Mouse (Mus musculus) hindbrain, embryonic 10.5 days (tissue): ENCODE data around the gene Sirt2. TPM values are rescaled to one million over a fixed set of nuclear protein-coding genes. Genes with fewer than 3 reads are reported as not detected.
A peak's percentile ranks its signal among the peaks of the same experiment; 100 is the strongest.

Experiments used
- DNase-seq: peaks from one replicate; pipeline ENCODE4 v3.0.0-alpha.2; 2017; ENCODE audit warnings: low spot score
- H3K27ac ChIP-seq: fragments of 300-500 bp; sonication (generic); 2 replicates; pipeline ENCODE4 v1.5.1; 2016; ENCODE audit warnings: mild to moderate bottlenecking, moderate library complexity
- H3K27me3 ChIP-seq: fragments of 300-500 bp; sonication (generic); 2 replicates; pipeline ENCODE4 v1.6.1; 2016; ENCODE audit warnings: mild to moderate bottlenecking; ENCODE audit not compliant: poor library complexity, insufficient read depth, severe bottlenecking
- H3K36me3 ChIP-seq: fragments of 300-500 bp; sonication (generic); 2 replicates; pipeline ENCODE4 v1.6.1; 2016; ENCODE audit warnings: mild to moderate bottlenecking, moderate library complexity
- H3K4me1 ChIP-seq: fragments of 300-500 bp; sonication (generic); replicated peaks from 2 replicates; pipeline ENCODE4 v1.6.1; 2016; ENCODE audit warnings: mild to moderate bottlenecking
- H3K4me3 ChIP-seq: fragments of 300-500 bp; sonication (generic); 2 replicates; pipeline ENCODE4 v1.5.1; 2016; ENCODE audit warnings: mild to moderate bottlenecking, moderate library complexity
- H3K9me3 ChIP-seq: fragments of 300-500 bp; sonication (generic); 2 replicates; pipeline ENCODE4 v1.6.1; 2016; ENCODE audit warnings: mild to moderate bottlenecking, moderate library complexity
- WGBS: fragments of 180-500 bp; shearing (Covaris S2); methylation state at CpG from one replicate; pipeline ENCODE4 v1.1.7; 2016; 5-methylcytosine and 5-hydroxymethylcytosine counted together
- polyA plus RNA-seq: library from polyadenylated mRNA; unstranded; fragments of >200 nt; fragmentation: Nextera tagmentation; extraction: Ambion mirVana; gene quantifications from 2 replicates; pipeline ENCODE4 v1.2.1, GENCODE M21; 2016

The Sirt2 gene
- polyA plus RNA-seq, 1 experiment from 2014 or later: 84.5 TPM

DNA sequence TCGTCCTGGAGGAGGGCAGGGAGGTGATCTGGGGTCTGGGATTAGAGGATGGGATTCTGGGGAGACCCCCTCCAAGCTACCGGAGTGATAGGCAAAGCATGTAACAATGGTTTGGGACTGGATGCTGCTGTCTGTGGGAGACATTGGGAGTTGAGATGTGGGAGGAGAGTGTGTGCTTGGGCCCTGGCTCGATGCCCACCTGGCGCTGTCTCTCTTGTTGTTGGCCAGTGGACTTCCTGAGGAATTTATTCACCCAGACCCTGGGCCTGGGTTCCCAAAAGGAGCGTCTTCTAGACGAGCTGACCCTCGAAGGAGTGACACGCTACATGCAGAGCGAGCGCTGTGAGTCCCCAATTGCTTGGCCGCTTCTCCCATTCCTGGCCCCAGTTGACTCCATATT, 5.3 kb downstream of the Sirt2 start:
- peaks cover 30% of the 10 kb centered on the region for H3K36me3 ChIP-seq
- no peaks in the 10 kb centered on the region for H3K27me3 ChIP-seq
- 94% methylated on average over 11 of the region's 11 CpGs for WGBS
- no peaks in the 10 kb centered on the region for H3K9me3 ChIP-seq
- H3K27ac ChIP-seq: no peak overlapping the region
- H3K4me3 ChIP-seq: no peak overlapping the region
- H3K4me1 ChIP-seq: peaks cover 38% of the 10 kb centered on the region
- no peak for DNase-seq

DNA sequence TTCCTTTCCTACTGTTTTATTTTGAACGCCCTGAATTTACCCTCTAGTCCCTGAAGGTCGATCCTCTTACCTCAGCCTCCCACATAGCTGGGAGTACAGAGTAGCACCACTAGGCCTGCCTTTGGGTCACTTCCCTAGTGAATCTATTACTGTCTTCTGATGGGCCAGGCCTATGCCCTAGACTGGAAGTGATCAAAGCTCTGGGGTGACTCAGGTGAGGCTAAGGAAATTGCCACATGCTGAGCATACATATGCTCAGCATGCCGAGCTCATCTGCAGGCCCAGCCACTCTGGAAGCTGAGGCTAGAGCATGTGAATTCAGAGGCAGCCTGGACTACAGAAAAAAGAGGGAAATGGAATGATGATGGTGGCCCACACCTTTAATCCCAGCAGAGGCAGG, 6.6 kb downstream of the Sirt2 start:
- WGBS: 68% methylated on average over 3 of the region's 3 CpGs

DNA sequence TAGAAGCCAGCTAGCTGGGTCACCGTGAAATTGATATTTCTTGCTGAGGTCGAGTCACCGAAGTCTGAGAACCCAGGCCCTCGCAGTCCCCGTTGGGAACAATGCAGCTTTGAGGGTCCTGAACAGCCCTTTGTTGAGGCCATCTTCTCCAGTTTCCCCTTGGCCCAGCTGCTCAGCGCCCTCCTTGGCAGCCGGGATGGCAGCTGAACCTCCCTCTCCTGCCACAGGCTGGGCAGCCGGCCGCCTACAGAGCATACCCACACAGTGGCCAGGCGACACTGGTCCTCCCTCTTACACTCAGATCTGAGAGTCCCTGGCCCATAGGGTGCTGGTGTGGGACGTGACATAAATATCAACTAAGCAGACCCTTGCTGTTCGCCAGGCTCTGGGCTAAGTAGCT, 7.6 kb downstream of the Sirt2 start:
- peak; percentile 31 for DNase-seq
- Histone ChIP-seq H3K27ac (peak overlapping the region; percentile 50), H3K9me3 (no peaks in the 10 kb centered on the region), H3K4me1 (peaks cover 16% of the 10 kb centered on the region), H3K27me3 (no peaks in the 10 kb centered on the region), H3K4me3 (no peak overlapping the region), H3K36me3 (peaks cover 39% of the 10 kb centered on the region)
- 61% methylated on average over 12 of the region's 12 CpGs for WGBS

More for the DNA sequence above, 6.6 kb downstream of the Sirt2 start:
- DNase-seq: no peak
- Histone ChIP-seq H3K36me3 (peaks cover 34% of the 10 kb centered on the region), H3K4me3 (no peak overlapping the region), H3K9me3 (no peaks in the 10 kb centered on the region), H3K27ac (peak overlapping the region; percentile 50), H3K27me3 (no peaks in the 10 kb centered on the region), H3K4me1 (peaks cover 25% of the 10 kb centered on the region)

DNA sequence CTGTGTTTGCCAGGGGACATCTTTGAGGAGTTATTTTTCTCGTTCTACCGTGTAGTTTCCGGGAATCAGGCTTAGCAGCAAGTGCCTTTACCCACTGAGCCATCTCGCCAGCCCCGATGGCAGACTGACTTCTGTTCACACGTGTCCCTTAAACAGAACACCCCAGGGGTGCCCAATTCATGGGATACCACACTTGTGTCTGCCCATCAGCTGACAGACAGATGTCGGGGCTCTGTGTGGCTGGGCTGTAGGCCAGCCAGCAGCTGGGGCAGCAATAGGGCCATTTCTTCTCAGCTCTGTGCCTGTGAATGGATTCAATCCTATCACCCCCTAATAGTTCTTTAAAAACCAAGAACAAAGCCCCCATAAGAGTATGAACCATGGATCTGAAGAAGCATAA, 8.6 kb downstream of the Sirt2 start:
- peaks cover 14% of the 10 kb centered on the region for H3K4me1 ChIP-seq
- H3K27ac ChIP-seq: no peak overlapping the region
- H3K27me3 ChIP-seq: no peaks in the 10 kb centered on the region
- H3K4me3 ChIP-seq: no peak overlapping the region
- WGBS: 90% methylated on average over 7 of the region's 7 CpGs
- H3K36me3 ChIP-seq: peaks cover 39% of the 10 kb centered on the region
- H3K9me3 ChIP-seq: no peaks in the 10 kb centered on the region
- DNase-seq: no peak

DNA sequence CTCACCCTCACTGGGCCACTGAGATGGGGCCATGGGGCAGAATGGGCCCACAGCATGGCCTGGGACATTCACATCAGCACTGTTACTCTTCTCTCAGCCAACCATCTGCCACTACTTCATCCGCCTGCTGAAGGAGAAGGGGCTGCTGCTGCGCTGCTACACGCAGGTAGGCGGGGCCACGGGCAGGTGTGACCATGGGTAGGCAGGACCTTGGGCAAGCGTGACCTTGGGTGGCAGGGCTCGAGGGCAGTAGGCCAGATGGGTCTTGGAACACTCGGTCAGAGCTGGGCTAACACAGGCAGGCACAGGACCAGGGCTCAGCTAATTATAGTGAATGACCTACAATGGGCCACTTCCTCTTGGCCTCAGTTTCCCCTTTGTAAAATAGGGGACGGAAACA, 12.3 kb downstream of the Sirt2 start:
- Histone ChIP-seq H3K4me3 (no peak overlapping the region), H3K36me3 (peaks cover 42% of the 10 kb centered on the region), H3K27ac (no peak overlapping the region), H3K9me3 (no peaks in the 10 kb centered on the region), H3K4me1 (peaks cover 13% of the 10 kb centered on the region), H3K27me3 (no peaks in the 10 kb centered on the region)
- no peak for DNase-seq
- WGBS: 89% methylated on average over 9 of the region's 9 CpGs

DNA sequence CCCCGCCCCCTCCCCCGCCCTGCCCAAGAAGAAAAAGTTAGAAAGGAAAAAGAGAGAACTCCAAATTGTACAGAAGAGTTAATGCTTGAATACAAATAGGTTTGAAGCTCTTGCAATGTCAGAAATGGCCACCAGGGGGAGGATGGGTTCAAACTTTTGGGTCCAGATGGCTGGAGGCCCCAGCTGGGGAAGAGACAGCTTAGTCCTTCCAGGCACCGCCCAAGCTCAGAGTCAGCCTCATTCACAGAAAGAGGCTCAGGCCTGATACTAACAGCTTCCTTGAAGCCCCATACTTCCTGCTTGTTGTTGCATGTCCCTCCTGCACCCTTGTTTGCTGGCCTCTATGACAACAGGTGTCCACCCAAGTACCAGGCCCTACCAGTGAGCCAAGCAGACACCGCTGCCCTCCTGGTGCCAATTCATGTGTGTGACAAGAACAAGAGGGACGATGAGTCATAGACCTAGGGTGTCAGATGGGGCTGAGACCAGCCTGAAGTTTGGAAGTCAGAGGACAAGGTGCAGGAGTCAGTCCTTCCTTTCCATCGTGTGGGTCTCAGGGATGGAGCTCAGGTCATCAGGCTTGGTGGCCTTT, 13.6 kb downstream of the Sirt2 start:
- H3K27me3 ChIP-seq: no peaks in the 10 kb centered on the region
- H3K27ac ChIP-seq: peak overlapping the region; percentile 68
- DNase-seq: peak; percentile 86
- H3K9me3 ChIP-seq: no peaks in the 10 kb centered on the region
- 48% methylated on average over 6 of the region's 6 CpGs for WGBS
- H3K4me3 ChIP-seq: no peak overlapping the region
- peaks cover 14% of the 10 kb centered on the region for H3K4me1 ChIP-seq
- H3K36me3 ChIP-seq: peaks cover 49% of the 10 kb centered on the region

DNA sequence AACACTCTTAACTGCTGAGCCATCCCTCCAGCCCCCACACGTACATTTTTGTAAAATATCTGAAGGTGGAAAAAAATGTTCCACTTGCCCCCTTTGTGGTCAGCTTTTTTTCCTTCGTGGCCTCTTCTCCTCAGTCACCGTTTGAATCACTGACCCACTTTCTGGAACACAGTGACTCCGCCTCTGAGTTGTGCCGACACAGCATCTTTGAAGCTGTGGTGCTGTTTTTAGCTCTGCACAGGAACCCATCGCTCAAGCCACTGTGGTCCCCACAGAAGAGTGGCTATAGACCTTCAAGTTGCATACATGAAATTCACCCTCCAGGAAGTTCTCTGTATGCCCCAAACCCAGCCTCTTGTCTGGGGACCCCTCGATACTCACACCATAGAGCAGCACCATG, 14.3 kb downstream of the Sirt2 start:
- no peak for DNase-seq
- H3K4me1 ChIP-seq: peaks cover 14% of the 10 kb centered on the region
- 81% methylated on average over 7 of the region's 7 CpGs for WGBS
- H3K4me3 ChIP-seq: no peak overlapping the region
- H3K36me3 ChIP-seq: peaks cover 50% of the 10 kb centered on the region
- no peaks in the 10 kb centered on the region for H3K9me3 ChIP-seq
- H3K27ac ChIP-seq: peak overlapping the region; percentile 68; the same call in 1 of the 2 replicates
- H3K27me3 ChIP-seq: no peaks in the 10 kb centered on the region

DNA sequence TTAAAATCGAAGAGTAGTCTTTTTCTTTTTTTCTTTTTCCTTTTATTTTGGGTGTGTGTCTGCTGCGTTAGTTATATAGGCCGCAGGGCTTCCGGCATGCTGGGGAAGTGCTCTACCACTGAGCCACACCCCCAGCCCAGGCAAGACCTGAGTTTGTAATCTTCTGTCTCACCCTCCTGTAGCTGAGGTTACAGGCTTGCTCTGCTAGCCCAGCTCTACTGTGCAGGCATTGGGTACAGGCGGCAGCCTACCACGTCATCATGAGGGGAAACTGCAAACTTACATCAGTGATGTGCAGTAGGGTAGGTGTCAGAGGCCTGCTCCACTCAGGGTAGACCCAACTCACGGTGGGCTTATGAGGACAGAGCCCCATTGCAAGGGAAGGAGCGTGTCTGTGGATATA, 14.7 kb downstream of the Sirt2 start:
- H3K9me3 ChIP-seq: no peaks in the 10 kb centered on the region
- DNase-seq: no peak
- peaks cover 14% of the 10 kb centered on the region for H3K4me1 ChIP-seq
- no peak overlapping the region for H3K27ac ChIP-seq
- peaks cover 50% of the 10 kb centered on the region for H3K36me3 ChIP-seq
- H3K27me3 ChIP-seq: no peaks in the 10 kb centered on the region
- no peak overlapping the region for H3K4me3 ChIP-seq
- 89% methylated on average over 8 of the region's 8 CpGs for WGBS

DNA sequence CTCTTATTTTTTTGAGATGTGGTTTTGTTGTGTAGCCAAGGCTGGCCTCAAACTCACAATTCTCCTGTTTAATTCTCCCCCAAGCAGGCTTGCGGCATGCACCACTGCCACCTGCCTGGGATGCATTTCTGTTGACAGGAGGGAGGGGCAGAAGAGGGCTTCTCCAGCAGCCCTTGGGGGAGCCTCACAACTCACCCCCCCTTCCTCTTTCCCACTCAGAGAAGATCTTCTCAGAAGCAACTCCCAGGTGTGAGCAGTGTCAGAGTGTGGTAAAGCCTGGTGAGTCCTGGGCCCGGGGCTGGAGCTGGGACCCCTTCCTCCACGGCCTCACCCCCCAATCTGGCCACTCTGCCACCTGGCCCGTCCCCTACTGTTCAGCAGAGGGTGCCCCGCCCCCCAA, 18.6 kb downstream of the Sirt2 start:
- H3K36me3 ChIP-seq: peaks cover 53% of the 10 kb centered on the region
- no peaks in the 10 kb centered on the region for H3K9me3 ChIP-seq
- H3K4me1 ChIP-seq: peaks cover 28% of the 10 kb centered on the region
- H3K4me3 ChIP-seq: no peak overlapping the region
- H3K27ac ChIP-seq: no peak overlapping the region
- 78% methylated on average over 5 of the region's 5 CpGs for WGBS
- no peaks in the 10 kb centered on the region for H3K27me3 ChIP-seq
- DNase-seq: no peak

DNA sequence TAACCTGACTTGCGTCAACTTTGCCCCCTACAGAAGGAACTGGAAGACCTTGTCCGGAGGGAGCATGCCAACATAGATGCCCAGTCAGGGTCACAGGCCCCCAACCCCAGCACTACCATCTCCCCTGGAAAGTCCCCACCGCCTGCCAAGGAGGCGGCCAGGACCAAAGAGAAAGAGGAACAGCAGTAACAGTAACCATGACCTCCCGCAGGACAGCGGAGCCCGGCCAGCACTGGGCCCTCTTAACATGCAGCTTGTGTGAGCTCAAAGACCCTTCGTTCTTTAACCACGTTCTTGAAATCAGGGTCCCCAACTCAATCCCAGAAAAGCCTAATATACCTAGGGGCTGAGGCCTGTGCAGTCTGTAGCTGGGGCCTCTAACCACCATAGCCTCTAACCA, 21.3 kb downstream of the Sirt2 start:
- peaks cover 35% of the 10 kb centered on the region for H3K4me1 ChIP-seq
- no peak overlapping the region for H3K4me3 ChIP-seq
- H3K27me3 ChIP-seq: no peaks in the 10 kb centered on the region
- DNase-seq: no peak
- H3K36me3 ChIP-seq: peaks cover 49% of the 10 kb centered on the region
- no peaks in the 10 kb centered on the region for H3K9me3 ChIP-seq
- WGBS: 93% methylated on average over 9 of the region's 9 CpGs
- H3K27ac ChIP-seq: no peak overlapping the region

DNA sequence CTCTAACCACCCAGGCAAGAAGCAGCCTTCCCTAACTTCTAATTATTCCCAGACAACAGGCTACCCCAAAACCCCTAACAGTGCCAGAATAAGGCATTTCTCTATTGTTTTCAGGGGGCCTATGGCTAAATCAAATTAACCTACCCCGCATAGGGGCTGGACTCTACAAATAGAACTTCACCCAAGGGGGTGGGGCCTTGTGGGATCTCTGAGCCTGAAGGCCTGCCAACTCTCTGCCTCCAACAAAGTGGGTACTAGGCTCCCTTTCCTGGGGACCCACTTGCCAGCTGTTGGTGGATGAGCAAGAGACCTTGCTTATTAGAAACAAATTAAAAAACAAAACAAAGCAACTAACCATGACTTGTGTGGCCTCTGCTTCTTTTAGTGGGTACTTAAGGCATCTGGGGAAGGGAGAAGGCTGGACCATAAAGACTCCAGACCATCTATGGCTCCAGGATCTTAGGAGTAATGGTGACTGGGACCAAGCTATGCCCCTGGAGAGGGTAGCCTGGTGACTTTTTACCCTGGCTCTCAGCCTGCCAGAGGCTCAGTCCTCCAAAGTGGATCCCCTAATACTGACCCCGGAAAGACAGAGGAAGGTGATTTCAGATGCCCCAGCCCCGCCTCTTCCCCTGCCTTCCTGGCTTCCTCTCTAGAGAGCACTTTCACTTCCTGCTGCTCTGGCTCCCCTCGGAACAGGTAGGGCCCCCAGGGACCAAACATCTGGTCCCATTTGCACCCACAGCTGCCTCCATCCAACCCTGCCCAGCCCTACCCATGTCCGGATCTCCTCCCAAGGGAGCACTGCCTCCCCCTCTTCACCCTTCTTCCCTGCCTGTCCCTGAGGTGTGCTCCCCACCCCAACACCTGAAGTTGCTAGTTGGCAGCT, 22.0 kb downstream of the Sirt2 start, which contains the start of gene Rinl:
Gene Rinl (plus strand): TSS at position 663 of the 889 bp plus-strand sequence.
- peak within 1 kb of the TSS; percentile 56 for H3K27ac ChIP-seq
- peaks cover 35% of the 10 kb centered on the region for H3K4me1 ChIP-seq
- DNase-seq: no peak
- H3K4me3 ChIP-seq: no peak within 1 kb of the TSS
- H3K9me3 ChIP-seq: no peaks in the 10 kb centered on the region
- WGBS: 71% methylated on average over 5 of the region's 5 CpGs
- no peaks in the 10 kb centered on the region for H3K27me3 ChIP-seq
- H3K36me3 ChIP-seq: peaks cover 43% of the 10 kb centered on the region

DNA sequence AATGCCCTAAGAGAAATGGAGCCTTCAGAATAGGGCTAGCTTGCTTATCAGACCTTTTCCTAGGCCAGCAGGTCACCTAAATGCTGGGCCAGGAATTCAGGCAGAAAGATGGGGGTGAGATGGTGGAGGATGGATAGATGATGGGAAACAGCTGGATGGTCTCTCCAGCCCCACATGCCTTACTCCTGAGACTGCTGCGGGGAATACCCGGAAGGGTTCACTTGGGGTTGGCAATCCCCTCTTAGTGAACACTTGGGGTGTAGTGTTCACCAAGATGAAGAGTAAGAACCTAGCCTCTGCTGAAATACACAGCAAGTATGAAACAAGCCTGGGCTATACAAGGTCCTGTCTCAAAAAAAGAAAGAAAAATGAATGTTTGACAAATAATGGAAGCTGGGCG, 22.7 kb downstream of the Sirt2 start:
- H3K9me3 ChIP-seq: no peaks in the 10 kb centered on the region
- peaks cover 35% of the 10 kb centered on the region for H3K4me1 ChIP-seq
- H3K36me3 ChIP-seq: peaks cover 37% of the 10 kb centered on the region
- H3K27me3 ChIP-seq: no peaks in the 10 kb centered on the region
- no peak overlapping the region for H3K27ac ChIP-seq
- DNase-seq: no peak
- WGBS: 81% methylated on average over 3 of the region's 3 CpGs
- no peak overlapping the region for H3K4me3 ChIP-seq
